Mouse (Mus musculus): ENCODE results near the gene Tlx2.

DNA sequence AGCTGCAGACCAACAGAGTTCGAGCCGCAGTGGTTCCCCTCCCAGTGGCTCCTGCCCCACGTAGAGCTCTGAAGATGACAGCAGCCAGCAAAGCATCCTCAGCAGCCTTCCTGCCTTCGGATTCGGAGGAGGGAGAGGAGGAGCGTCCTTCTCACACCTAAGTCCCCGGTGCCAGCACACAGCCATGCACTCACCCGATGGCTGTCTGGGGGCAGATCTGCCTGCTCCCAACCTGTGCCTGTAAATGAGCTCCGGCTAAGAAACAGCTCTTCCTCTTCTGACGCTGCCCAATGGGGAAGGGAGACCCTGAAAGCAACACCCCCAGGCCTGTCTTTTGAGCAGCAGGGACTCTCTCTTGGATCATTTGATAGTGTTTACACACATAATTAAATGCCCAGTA lies 40.3 kb downstream of the Tlx2 start:
- TF ChIP-seq CTCF (IDR thresholded peaks at IDR 0.05; ENCODE audit: borderline replicate concordance, control insufficient read depth, extremely low read depth, insufficient read depth, low read length, poor library complexity) (no peak), POLR2A (IDR thresholded peaks at IDR 0.05; ENCODE audit: control insufficient read depth, extremely low read depth, insufficient read depth, low read length, poor library complexity) (no peak)

All from thymus, adult 2 months (tissue).